Mouse (Mus musculus) neural tube, embryonic 14.5 days (tissue): ENCODE measurements around the gene Kcnk4. TPM values are rescaled to one million over a fixed set of nuclear protein-coding genes. Genes with fewer than 3 reads are reported as not detected.
"Not testable (repeated sequence)": the region's sequence is repeated elsewhere in the genome, so short reads cannot be mapped to it uniquely, and the experiment has no call there.

ENCODE experiments used
- ATAC-seq: fragments of 200-750 bp; cut with Nextera tagmentation; 2 replicates; pipeline ENCODE4 v1.8.0; 2017; ENCODE audit warnings: low read depth, mild to moderate bottlenecking, moderate TSS enrichment, moderate library complexity
- H3K27ac ChIP-seq: fragments of 300-500 bp; sonication (generic); 2 replicates; pipeline ENCODE4 v1.5.1; 2014; ENCODE audit warnings: low read depth, mild to moderate bottlenecking, control low read depth, low read length, moderate library complexity, mixed read lengths
- H3K27me3 ChIP-seq: fragments of 300-500 bp; sonication (generic); 2 replicates; pipeline ENCODE4 v1.6.1; 2014; ENCODE audit warnings: low read length; ENCODE audit not compliant: control insufficient read depth, insufficient read depth
- H3K36me3 ChIP-seq: fragments of 300-500 bp; sonication (generic); 2 replicates; pipeline ENCODE4 v1.6.1; 2014; ENCODE audit warnings: low read length, mixed read lengths; ENCODE audit not compliant: control insufficient read depth, insufficient read depth
- H3K4me1 ChIP-seq: fragments of 300-500 bp; sonication (generic); 2 replicates; pipeline ENCODE4 v1.6.1; 2014; ENCODE audit warnings: low read length; ENCODE audit not compliant: control insufficient read depth, insufficient read depth
- H3K4me2 ChIP-seq: fragments of 300-500 bp; sonication (generic); 2 replicates; pipeline ENCODE4 v1.6.1; 2014; ENCODE audit warnings: mild to moderate bottlenecking, low read depth, low read length, control low read depth
- H3K4me3 ChIP-seq: fragments of 300-500 bp; sonication (generic); 2 replicates; pipeline ENCODE4 v1.5.1; 2014; ENCODE audit warnings: low read depth, low read length, control low read depth, mixed read lengths
- H3K9ac ChIP-seq: fragments of 300-500 bp; sonication (generic); replicated peaks from 2 replicates; pipeline ENCODE4 v1.6.1; 2014; ENCODE audit warnings: low read depth, mild to moderate bottlenecking, control low read depth, low read length, mixed read lengths
- H3K9me3 ChIP-seq: fragments of 300-500 bp; sonication (generic); 2 replicates; pipeline ENCODE4 v1.6.1; 2016; ENCODE audit warnings: low read length; ENCODE audit not compliant: control insufficient read depth
- WGBS: fragments of 180-500 bp; shearing (Covaris S2); extraction: QIAGEN DNeasy Blood & Tissue Kit; methylation state at CpG from one replicate; pipeline ENCODE4 v1.1.7; 2014; 5-methylcytosine and 5-hydroxymethylcytosine counted together
- polyA plus RNA-seq: library from polyadenylated mRNA; unstranded; fragments of >200 nt; fragmentation: Nextera tagmentation; extraction: Ambion mirVana; gene quantifications from 2 replicates; pipeline ENCODE4 v1.2.1, GENCODE M21; 2014

Gene Kcnk4
- polyA plus RNA-seq, 1 experiment from 2014 or later = 9.9 TPM

GRCm38 (mm10) chr19:6905498-6906159, 28.7 kb downstream of the Kcnk4 start:
- Histone ChIP-seq H3K4me2 (no peak overlapping the region), H3K36me3 (peaks cover 15% of the 10 kb centered on the region), H3K27ac (no peak overlapping the region), H3K27me3 (no peaks in the 10 kb centered on the region), H3K4me3 (no peak overlapping the region), H3K9me3 (no peaks in the 10 kb centered on the region), H3K9ac (no peak overlapping the region), H3K4me1 (peaks cover 11% of the 10 kb centered on the region)
- no peak for ATAC-seq
- WGBS = 94% methylated on average over 11 of the region's 11 CpGs

- 93% methylated on average over 2 of the region's 2 CpGs for WGBS
- H3K36me3 ChIP-seq = peaks cover 15% of the 10 kb centered on the region
- no peaks in the 10 kb centered on the region for H3K27me3 ChIP-seq
- H3K27ac ChIP-seq = no peak overlapping the region
- no peak overlapping the region for H3K4me3 ChIP-seq
- peaks cover 11% of the 10 kb centered on the region for H3K4me1 ChIP-seq
- H3K9me3 ChIP-seq = no peaks in the 10 kb centered on the region
- no peak overlapping the region for H3K9ac ChIP-seq
- ATAC-seq = no peak
- no peak overlapping the region for H3K4me2 ChIP-seq
Measured at GRCm38 (mm10) chr19:6904846-6905245, 29.5 kb downstream of the Kcnk4 start.

- peaks cover 15% of the 10 kb centered on the region for H3K36me3 ChIP-seq
- no peak overlapping the region for H3K4me3 ChIP-seq
- 96% methylated on average over 1 of the region's 1 CpGs for WGBS
- H3K9ac ChIP-seq = no peak overlapping the region
- H3K4me2 ChIP-seq = no peak overlapping the region
- no peak overlapping the region for H3K27ac ChIP-seq
- no peaks in the 10 kb centered on the region for H3K27me3 ChIP-seq
- H3K4me1 ChIP-seq = peaks cover 4% of the 10 kb centered on the region
- no peak for ATAC-seq
- no peaks in the 10 kb centered on the region for H3K9me3 ChIP-seq
Measured at GRCm38 (mm10) chr19:6903031-6903430, 31.3 kb downstream of the Kcnk4 start.

- H3K9ac ChIP-seq = no peak overlapping the region
- no peaks in the 10 kb centered on the region for H3K4me1 ChIP-seq
- H3K36me3 ChIP-seq = peaks cover 2% of the 10 kb centered on the region; the same call in 1 of the 2 replicates
- H3K4me3 ChIP-seq = no peak overlapping the region
- H3K27me3 ChIP-seq = no peaks in the 10 kb centered on the region
- no peak overlapping the region for H3K27ac ChIP-seq
- WGBS = 76% methylated on average over 4 of the region's 4 CpGs
- H3K9me3 ChIP-seq = no peaks in the 10 kb centered on the region
- H3K4me2 ChIP-seq = no peak overlapping the region
- no peak for ATAC-seq
Measured at GRCm38 (mm10) chr19:6899641-6900040, 34.7 kb downstream of the Kcnk4 start.

- ATAC-seq, H3K4me1 ChIP-seq, H3K27ac ChIP-seq, H3K4me3 ChIP-seq, H3K36me3 ChIP-seq, H3K27me3 ChIP-seq, H3K9me3 ChIP-seq, H3K4me2 ChIP-seq, H3K9ac ChIP-seq: not testable (repeated sequence)
- WGBS = 95% methylated on average over 18 of the region's 18 CpGs
Measured at GRCm38 (mm10) chr19:6895608-6896305, 38.6 kb downstream of the Kcnk4 start.

- Histone ChIP-seq H3K4me2 (no peak overlapping the region), H3K27ac (no peak overlapping the region), H3K4me3 (no peak overlapping the region), H3K9ac (no peak overlapping the region), H3K36me3 (no peaks in the 10 kb centered on the region), H3K4me1 (no peaks in the 10 kb centered on the region), H3K9me3 (no peaks in the 10 kb centered on the region), H3K27me3 (no peaks in the 10 kb centered on the region)
- ATAC-seq = no peak
- WGBS = 93% methylated on average over 14 of the region's 14 CpGs
Measured at GRCm38 (mm10) chr19:6893731-6894451, 40.4 kb downstream of the Kcnk4 start.

GRCm38 (mm10) chr19:6892512-6892911, 41.8 kb downstream of the Kcnk4 start:
- H3K9me3 ChIP-seq = no peaks in the 10 kb centered on the region
- 65% methylated on average over 4 of the region's 4 CpGs for WGBS
- ATAC-seq = no peak
- H3K4me1 ChIP-seq = no peaks in the 10 kb centered on the region
- no peak overlapping the region for H3K27ac ChIP-seq
- H3K27me3 ChIP-seq = no peaks in the 10 kb centered on the region
- H3K9ac ChIP-seq = no peak overlapping the region
- H3K36me3 ChIP-seq = no peaks in the 10 kb centered on the region
- H3K4me2 ChIP-seq = no peak overlapping the region
- H3K4me3 ChIP-seq = no peak overlapping the region

GRCm38 (mm10) chr19:6877965-6878364, 56.4 kb downstream of the Kcnk4 start:
- peaks cover 3% of the 10 kb centered on the region; the same call in 1 of the 2 replicates for H3K9me3 ChIP-seq
- ATAC-seq = no peak
- H3K4me2 ChIP-seq = no peak overlapping the region
- H3K4me3 ChIP-seq = no peak overlapping the region
- H3K27ac ChIP-seq = no peak overlapping the region
- H3K4me1 ChIP-seq = no peaks in the 10 kb centered on the region
- no peak overlapping the region for H3K9ac ChIP-seq
- no peaks in the 10 kb centered on the region for H3K27me3 ChIP-seq
- 91% methylated on average over 4 of the region's 4 CpGs for WGBS
- H3K36me3 ChIP-seq = no peaks in the 10 kb centered on the region

- ATAC-seq = no peak
- no peak overlapping the region for H3K27ac ChIP-seq
- H3K4me1 ChIP-seq = no peaks in the 10 kb centered on the region
- H3K9me3 ChIP-seq = peaks cover 3% of the 10 kb centered on the region; the same call in 1 of the 2 replicates
- H3K27me3 ChIP-seq = no peaks in the 10 kb centered on the region
- no peak overlapping the region for H3K4me2 ChIP-seq
- no peak overlapping the region for H3K9ac ChIP-seq
- H3K36me3 ChIP-seq = no peaks in the 10 kb centered on the region
- no peak overlapping the region for H3K4me3 ChIP-seq
Measured at GRCm38 (mm10) chr19:6876799-6877198, 57.5 kb downstream of the Kcnk4 start.
